Mouse (Mus musculus): Measurements from ENCODE around the gene Dirc2. TPM values are rescaled to one million over a fixed set of nuclear protein-coding genes. Genes with fewer than 3 reads are reported as not detected.

Dirc2 gene
- polyA plus RNA-seq, 1 experiment from 2014 or later = 10.0 TPM

GRCm38 (mm10) chr16:35749385-35749784 is 19.8 kb downstream of the Dirc2 start:
- no peaks in the 10 kb centered on the region for H3K4me1 ChIP-seq (replicated peaks; ENCODE audit: control insufficient read depth, insufficient read depth, low read length)
- H3K4me2 ChIP-seq (ENCODE audit: low read depth, low read length) = no peak overlapping the region
- no peak overlapping the region for H3K9ac ChIP-seq (ENCODE audit: low read length)
- H3K36me3 ChIP-seq (ENCODE audit: control insufficient read depth, insufficient read depth, low read length) = no peaks in the 10 kb centered on the region
- no peak overlapping the region for H3K27ac ChIP-seq (ENCODE audit: low read length)
- H3K27me3 ChIP-seq (ENCODE audit: control insufficient read depth, insufficient read depth, low read depth, low read length) = no peaks in the 10 kb centered on the region
- ATAC-seq (ENCODE audit: low read depth) = no peak
- no peaks in the 10 kb centered on the region for H3K9me3 ChIP-seq (ENCODE audit: control insufficient read depth, low read length)
- 62% methylated on average over 7 of the region's 7 CpGs for WGBS
- H3K4me3 ChIP-seq (ENCODE audit: low read length) = no peak overlapping the region

- Histone ChIP-seq H3K36me3 (ENCODE audit: control insufficient read depth, insufficient read depth, low read length) (no peaks in the 10 kb centered on the region), H3K9me3 (ENCODE audit: control insufficient read depth, low read length) (no peaks in the 10 kb centered on the region), H3K4me2 (ENCODE audit: low read depth, low read length) (no peak overlapping the region), H3K27me3 (ENCODE audit: control insufficient read depth, insufficient read depth, low read depth, low read length) (no peaks in the 10 kb centered on the region), H3K27ac (ENCODE audit: low read length) (no peak overlapping the region), H3K4me1 (replicated peaks; ENCODE audit: control insufficient read depth, insufficient read depth, low read length) (no peaks in the 10 kb centered on the region), H3K4me3 (ENCODE audit: low read length) (no peak overlapping the region), H3K9ac (ENCODE audit: low read length) (no peak overlapping the region)
- ATAC-seq (ENCODE audit: low read depth) = no peak
- WGBS = 72% methylated on average over 7 of the region's 7 CpGs
Measured at GRCm38 (mm10) chr16:35748237-35748603, 20.9 kb downstream of the Dirc2 start.

- no peak for ATAC-seq (ENCODE audit: low read depth)
- Histone ChIP-seq H3K4me3 (ENCODE audit: low read length) (no peak overlapping the region), H3K9ac (ENCODE audit: low read length) (no peak overlapping the region), H3K36me3 (ENCODE audit: control insufficient read depth, insufficient read depth, low read length) (no peaks in the 10 kb centered on the region), H3K9me3 (ENCODE audit: control insufficient read depth, low read length) (no peaks in the 10 kb centered on the region), H3K4me1 (replicated peaks; ENCODE audit: control insufficient read depth, insufficient read depth, low read length) (no peaks in the 10 kb centered on the region), H3K27ac (ENCODE audit: low read length) (no peak overlapping the region), H3K4me2 (ENCODE audit: low read depth, low read length) (no peak overlapping the region), H3K27me3 (ENCODE audit: control insufficient read depth, insufficient read depth, low read depth, low read length) (no peaks in the 10 kb centered on the region)
- WGBS = 78% methylated on average over 9 of the region's 9 CpGs
Measured at GRCm38 (mm10) chr16:35747417-35748236, 21.5 kb downstream of the Dirc2 start.

GRCm38 (mm10) chr16:35742251-35742937 is 26.8 kb downstream of the Dirc2 start:
- WGBS = 78% methylated on average over 12 of the region's 12 CpGs
- peaks cover 5% of the 10 kb centered on the region; the same call in 1 of the 2 replicates for H3K4me1 ChIP-seq (replicated peaks; ENCODE audit: control insufficient read depth, insufficient read depth, low read length)
- H3K27ac ChIP-seq (ENCODE audit: low read length) = no peak overlapping the region
- H3K4me2 ChIP-seq (ENCODE audit: low read depth, low read length) = no peak overlapping the region
- no peaks in the 10 kb centered on the region for H3K9me3 ChIP-seq (ENCODE audit: control insufficient read depth, low read length)
- ATAC-seq (ENCODE audit: low read depth) = no peak
- no peaks in the 10 kb centered on the region for H3K27me3 ChIP-seq (ENCODE audit: control insufficient read depth, insufficient read depth, low read depth, low read length)
- no peaks in the 10 kb centered on the region for H3K36me3 ChIP-seq (ENCODE audit: control insufficient read depth, insufficient read depth, low read length)
- no peak overlapping the region for H3K9ac ChIP-seq (ENCODE audit: low read length)
- H3K4me3 ChIP-seq (ENCODE audit: low read length) = no peak overlapping the region

GRCm38 (mm10) chr16:35741621-35742020 is 27.5 kb downstream of the Dirc2 start:
- no peaks in the 10 kb centered on the region for H3K9me3 ChIP-seq (ENCODE audit: control insufficient read depth, low read length)
- no peak overlapping the region for H3K27ac ChIP-seq (ENCODE audit: low read length)
- H3K36me3 ChIP-seq (ENCODE audit: control insufficient read depth, insufficient read depth, low read length) = no peaks in the 10 kb centered on the region
- no peak for ATAC-seq (ENCODE audit: low read depth)
- no peak overlapping the region for H3K4me2 ChIP-seq (ENCODE audit: low read depth, low read length)
- H3K9ac ChIP-seq (ENCODE audit: low read length) = no peak overlapping the region
- H3K27me3 ChIP-seq (ENCODE audit: control insufficient read depth, insufficient read depth, low read depth, low read length) = no peaks in the 10 kb centered on the region
- 92% methylated on average over 5 of the region's 5 CpGs for WGBS
- no peak overlapping the region for H3K4me3 ChIP-seq (ENCODE audit: low read length)
- H3K4me1 ChIP-seq (replicated peaks; ENCODE audit: control insufficient read depth, insufficient read depth, low read length) = peaks cover 5% of the 10 kb centered on the region; the same call in 1 of the 2 replicates

- no peak for ATAC-seq (ENCODE audit: low read depth)
- no peak overlapping the region for H3K4me2 ChIP-seq (ENCODE audit: low read depth, low read length)
Measured at GRCm38 (mm10) chr16:35740943-35741342, 28.2 kb downstream of the Dirc2 start.

GRCm38 (mm10) chr16:35740357-35740756 is 28.8 kb downstream of the Dirc2 start:
- Histone ChIP-seq H3K9me3 (ENCODE audit: control insufficient read depth, low read length) (no peaks in the 10 kb centered on the region), H3K9ac (ENCODE audit: low read length) (no peak overlapping the region), H3K27ac (ENCODE audit: low read length) (no peak overlapping the region), H3K4me1 (replicated peaks; ENCODE audit: control insufficient read depth, insufficient read depth, low read length) (peaks cover 5% of the 10 kb centered on the region; the same call in 1 of the 2 replicates), H3K4me2 (ENCODE audit: low read depth, low read length) (no peak overlapping the region), H3K36me3 (ENCODE audit: control insufficient read depth, insufficient read depth, low read length) (no peaks in the 10 kb centered on the region), H3K4me3 (ENCODE audit: low read length) (no peak overlapping the region), H3K27me3 (ENCODE audit: control insufficient read depth, insufficient read depth, low read depth, low read length) (no peaks in the 10 kb centered on the region)
- WGBS = 59% methylated on average over 12 of the region's 12 CpGs
- no peak for ATAC-seq (ENCODE audit: low read depth)

More at GRCm38 (mm10) chr16:35740943-35741342, 28.2 kb downstream of the Dirc2 start:
- 71% methylated on average over 6 of the region's 6 CpGs for WGBS
- Histone ChIP-seq H3K9me3 (ENCODE audit: control insufficient read depth, low read length) (no peaks in the 10 kb centered on the region), H3K36me3 (ENCODE audit: control insufficient read depth, insufficient read depth, low read length) (no peaks in the 10 kb centered on the region), H3K27ac (ENCODE audit: low read length) (no peak overlapping the region), H3K27me3 (ENCODE audit: control insufficient read depth, insufficient read depth, low read depth, low read length) (no peaks in the 10 kb centered on the region), H3K9ac (ENCODE audit: low read length) (no peak overlapping the region), H3K4me1 (replicated peaks; ENCODE audit: control insufficient read depth, insufficient read depth, low read length) (peaks cover 5% of the 10 kb centered on the region; the same call in 1 of the 2 replicates), H3K4me3 (ENCODE audit: low read length) (no peak overlapping the region)

GRCm38 (mm10) chr16:35739548-35739947 is 29.6 kb downstream of the Dirc2 start:
- 21% methylated on average over 1 of the region's 1 CpGs for WGBS
- Histone ChIP-seq H3K27me3 (ENCODE audit: control insufficient read depth, insufficient read depth, low read depth, low read length) (no peaks in the 10 kb centered on the region), H3K9me3 (ENCODE audit: control insufficient read depth, low read length) (no peaks in the 10 kb centered on the region), H3K4me1 (replicated peaks; ENCODE audit: control insufficient read depth, insufficient read depth, low read length) (peaks cover 5% of the 10 kb centered on the region; the same call in 1 of the 2 replicates), H3K4me2 (ENCODE audit: low read depth, low read length) (no peak overlapping the region), H3K4me3 (ENCODE audit: low read length) (no peak overlapping the region), H3K27ac (ENCODE audit: low read length) (no peak overlapping the region), H3K36me3 (ENCODE audit: control insufficient read depth, insufficient read depth, low read length) (no peaks in the 10 kb centered on the region), H3K9ac (ENCODE audit: low read length) (no peak overlapping the region)
- no peak for ATAC-seq (ENCODE audit: low read depth)

- 82% methylated on average over 7 of the region's 7 CpGs for WGBS
- H3K9ac ChIP-seq (ENCODE audit: low read length) = no peak overlapping the region
- H3K4me2 ChIP-seq (ENCODE audit: low read depth, low read length) = no peak overlapping the region
- H3K9me3 ChIP-seq (ENCODE audit: control insufficient read depth, low read length) = no peaks in the 10 kb centered on the region
- no peak overlapping the region for H3K4me3 ChIP-seq (ENCODE audit: low read length)
- H3K27ac ChIP-seq (ENCODE audit: low read length) = no peak overlapping the region
- H3K27me3 ChIP-seq (ENCODE audit: control insufficient read depth, insufficient read depth, low read depth, low read length) = no peaks in the 10 kb centered on the region
- no peak for ATAC-seq (ENCODE audit: low read depth)
- no peaks in the 10 kb centered on the region for H3K36me3 ChIP-seq (ENCODE audit: control insufficient read depth, insufficient read depth, low read length)
- H3K4me1 ChIP-seq (replicated peaks; ENCODE audit: control insufficient read depth, insufficient read depth, low read length) = peaks cover 5% of the 10 kb centered on the region; the same call in 1 of the 2 replicates
Measured at GRCm38 (mm10) chr16:35738096-35738767, 30.9 kb downstream of the Dirc2 start.
